Mouse (Mus musculus): ENCODE data around the gene Snap25.

GRCm38 (mm10) chr2:136744683-136745326 is 31.6 kb downstream of the Snap25 start:
- TF ChIP-seq CTCF (IDR thresholded peaks at IDR 0.05; ENCODE audit: low read depth) = no peak
- TF ChIP-seq EP300 (IDR thresholded peaks at IDR 0.05; ENCODE audit: low read depth) = no peak
